Mouse (Mus musculus) gastrocnemius, adult 2 months (tissue): ENCODE results near the gene Cyb561. TPM values are rescaled to one million over a fixed set of nuclear protein-coding genes. Genes with fewer than 3 reads are reported as not detected.

ENCODE experiments used
- DNase-seq: peaks from one replicate; pipeline ENCODE4 v3.0.0; 2022
- H3K27ac ChIP-seq: fragments of 200-600 bp; 2 replicates; pipeline ENCODE4 v1.8.1; 2022; ENCODE audit warnings: mild to moderate bottlenecking
- H3K4me3 ChIP-seq: fragments of 200-600 bp; 2 replicates; pipeline ENCODE4 v1.8.1; 2022; ENCODE audit warnings: mild to moderate bottlenecking, moderate library complexity
- CTCF ChIP-seq: fragments of 200-600 bp; IDR thresholded peaks from 2 replicates; pipeline ENCODE4 v1.8.1; 2022; ENCODE audit warnings: antibody characterized with exemption, mild to moderate bottlenecking, moderate library complexity
- intact Hi-C: fragments of 180-260 bp; cut with DNase I; formaldehyde crosslinking; loops from one replicate; pipeline ENCODE4 v1.15.1; 2025
- long read RNA-seq, 2 experiments: library from polyadenylated mRNA; stranded (forward); transcript quantifications; one replicate each; pipeline ENCODE4 v2.0.0; 2021
- total RNA-seq, 2 experiments: library from RNA; stranded (reverse); gene quantifications; 2 replicates each; pipeline ENCODE4 v1.2.3; 2021

Gene Cyb561
- 1 to 10 TPM; 3.9 to 4.7 TPM for total RNA-seq
- long read RNA-seq, experiment 1, transcript Cyb561-201 (6 exons, 2,741 nt) = major isoform, 5 of 11 reads
- long read RNA-seq, experiment 1, partial matches to known transcripts = 2 of 11 reads
- long read RNA-seq, experiment 1, other reads (novel, unspliced or antisense) = 4 of 11 reads
- long read RNA-seq, experiment 2, transcript Cyb561-201 (6 exons, 2,741 nt) = major isoform, 7 of 16 reads
- long read RNA-seq, experiment 2, partial matches to known transcripts = 1 of 16 reads
- long read RNA-seq, experiment 2, other reads (novel, unspliced or antisense) = 7 of 16 reads

- no peak within 1 kb of the TSS for H3K4me3 ChIP-seq
- intact Hi-C loops = no loop called here
- TF ChIP-seq CTCF = no peak
- DNase-seq = no peak
- peak within 1 kb of the TSS; percentile 72 for H3K27ac ChIP-seq
These were observed at the start of gene Cyb561 for GRCm38 (mm10) chr11:105952911-105953386. Cyb561 (minus strand) TSS chr11:105953336.

GRCm38 (mm10) chr11:106001718-106002117 lies 48.6 kb upstream of the Cyb561 start:
- DNase-seq = no peak
- no peak overlapping the region for H3K27ac ChIP-seq
- TF ChIP-seq CTCF = peak; percentile 65
- H3K4me3 ChIP-seq = no peak overlapping the region
- intact Hi-C loops = no loop called here

- TF ChIP-seq CTCF = no peak
- no peak for DNase-seq
- H3K4me3 ChIP-seq = no peak overlapping the region
- intact Hi-C loops = no loop called here
- H3K27ac ChIP-seq = no peak overlapping the region
These were observed 46.9 kb upstream of the Cyb561 start for GRCm38 (mm10) chr11:106000062-106000461.

- no peak for DNase-seq
- intact Hi-C loops = no loop called here
- Histone ChIP-seq H3K27ac (no peak within 1 kb of the TSS), H3K4me3 (no peak within 1 kb of the TSS)
- no peak for TF ChIP-seq CTCF
These were observed 41.2 kb upstream of the Cyb561 start, which contains the start of gene Ace3 for GRCm38 (mm10) chr11:105994375-105994774. Ace3 (plus strand) TSS chr11:105994675.

- no peak overlapping the region for H3K4me3 ChIP-seq
- intact Hi-C loops = no loop called here
- no peak for DNase-seq
- H3K27ac ChIP-seq = no peak overlapping the region
- no peak for TF ChIP-seq CTCF
These were observed 37.1 kb upstream of the Cyb561 start for GRCm38 (mm10) chr11:105990231-105990630.

- TF ChIP-seq CTCF = no peak
- no peak for DNase-seq
- H3K27ac ChIP-seq = peak overlapping the region; percentile 8; the same call in 1 of the 2 replicates
- intact Hi-C loops = no loop called here
- no peak overlapping the region for H3K4me3 ChIP-seq
These were observed 36.3 kb upstream of the Cyb561 start for GRCm38 (mm10) chr11:105989446-105989845.

- intact Hi-C loops = no loop called here
- Histone ChIP-seq H3K27ac (peak overlapping the region; percentile 31; the same call in 1 of the 2 replicates), H3K4me3 (no peak overlapping the region)
- no peak for TF ChIP-seq CTCF
- no peak for DNase-seq
These were observed 34.3 kb upstream of the Cyb561 start for GRCm38 (mm10) chr11:105987446-105987845.

- DNase-seq = no peak
- Histone ChIP-seq H3K27ac (no peak overlapping the region), H3K4me3 (no peak overlapping the region)
- no peak for TF ChIP-seq CTCF
- intact Hi-C loops = no loop called here
These were observed 31.3 kb upstream of the Cyb561 start for GRCm38 (mm10) chr11:105984452-105984851.

- intact Hi-C loops = loop anchor here (10.0 kb wide), 1 partner anchor 46 kb away; no protein-coding TSS in a partner anchor
- Histone ChIP-seq H3K27ac (no peak overlapping the region), H3K4me3 (no peak overlapping the region)
- no peak for DNase-seq
- TF ChIP-seq CTCF = no peak
These were observed 25.5 kb upstream of the Cyb561 start for GRCm38 (mm10) chr11:105978634-105979033.

GRCm38 (mm10) chr11:105978232-105978631 lies 25.1 kb upstream of the Cyb561 start:
- DNase-seq = no peak
- intact Hi-C loops = loop anchor here (10.0 kb wide), 1 partner anchor 47 kb away; no protein-coding TSS in a partner anchor
- Histone ChIP-seq H3K27ac (no peak overlapping the region), H3K4me3 (no peak overlapping the region)
- no peak for TF ChIP-seq CTCF

- H3K27ac ChIP-seq = no peak overlapping the region
- H3K4me3 ChIP-seq = no peak overlapping the region
- intact Hi-C loops = loop anchor here (10.0 kb wide), 1 partner anchor 49 kb away; no protein-coding TSS in a partner anchor
- no peak for TF ChIP-seq CTCF
- DNase-seq = no peak
These were observed 22.5 kb upstream of the Cyb561 start for GRCm38 (mm10) chr11:105975636-105976035.

- Histone ChIP-seq H3K27ac (peak overlapping the region; percentile 38; the same call in 1 of the 2 replicates), H3K4me3 (no peak overlapping the region)
- no peak for TF ChIP-seq CTCF
- DNase-seq = peak; percentile 36
- intact Hi-C loops = loop anchor here (10.0 kb wide), 1 partner anchor 50 kb away; no protein-coding TSS in a partner anchor
These were observed 21.9 kb upstream of the Cyb561 start for GRCm38 (mm10) chr11:105975050-105975449.

GRCm38 (mm10) chr11:105974593-105974992 lies 21.5 kb upstream of the Cyb561 start:
- DNase-seq = peak; percentile 81
- no peak for TF ChIP-seq CTCF

More at GRCm38 (mm10) chr11:105974593-105974992, 21.5 kb upstream of the Cyb561 start:
- Histone ChIP-seq H3K27ac (peak overlapping the region; percentile 38; the same call in 1 of the 2 replicates), H3K4me3 (no peak overlapping the region)
- intact Hi-C loops = loop anchor here (10.0 kb wide), 1 partner anchor 50 kb away; no protein-coding TSS in a partner anchor
